In the genomic region with DNA sequence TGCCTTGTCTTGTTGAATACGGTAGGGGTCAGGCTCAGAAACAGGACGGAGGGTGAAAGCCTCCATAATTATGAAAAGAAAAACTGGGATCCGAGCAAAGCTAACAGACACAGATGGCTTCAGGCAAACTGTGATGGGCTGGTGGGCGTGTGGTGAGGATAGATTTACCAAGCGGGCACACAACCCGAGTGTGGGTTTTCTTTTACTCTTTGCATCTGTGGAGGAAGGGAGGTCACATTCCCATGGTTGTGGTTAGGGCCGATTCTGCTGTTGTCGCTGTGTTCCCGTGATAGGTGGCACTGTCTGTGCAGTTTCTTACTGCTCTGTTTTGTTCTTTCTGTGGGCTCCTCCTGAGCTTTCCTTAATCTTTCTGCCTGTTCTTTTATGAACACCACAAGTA, we compare ENCODE assay signal across 14 mouse cellular contexts.
DNase-seq lines count a peak whose midpoint lies in the region; ATAC-seq and TF ChIP-seq lines count a peak whose summit lies in the region.
"Had no signal": no experiment of that assay in that cellular context is flagged by ENCODE, and none has a peak within 500 bp of the region (broad histone marks: within the 10 kb centered on the region; RNA-seq: fewer than 3 reads in every experiment).

No protein-coding gene starts in this region.

- no peak for ATAC-seq in forebrain, embryonic 12.5 days (ENCODE audit: low FRiP score)
- no peak for ATAC-seq in forebrain, embryonic 15.5 days (replicated peaks)
- ATAC-seq in megakaryocyte-erythroid progenitor cell, adult 5-6 weeks (replicated peaks; ENCODE audit: low FRiP score, low TSS enrichment, poor library complexity, severe bottlenecking): no peak

- peak; percentile 49 to 65 for DNase-seq in left cerebral cortex, adult 18-20 months (ENCODE audit: low spot score in 2 of 2)
- no peak for DNase-seq in left cerebral cortex, adult 11 months (ENCODE audit: low spot score)
- DNase-seq in layer of hippocampus, adult 8-10 months (ENCODE audit: low spot score in 2 of 2): peak; percentile 72 to 74
- DNase-seq in adrenal gland, adult (ENCODE audit: inconsistent age in 2 of 2, low spot score in 1 of 2): no peak
- DNase-seq: adrenal gland, adult 2 months; cerebellum, adult 11 months; heart, adult 18-20 months; kidney, adult 2 months; kidney, postnatal 14 days; liver, embryonic 13.5 days had no signal

- no peaks in the 10 kb centered on the region for H3K27me3 ChIP-seq in forebrain, embryonic 12.5 days
- no peaks in the 10 kb centered on the region for H3K27me3 ChIP-seq in forebrain, embryonic 15.5 days
- H3K27me3 ChIP-seq: liver, embryonic 13.5 days had no signal

- no peak overlapping the region for H3K4me2 ChIP-seq in forebrain, embryonic 12.5 days
- no peak overlapping the region for H3K4me2 ChIP-seq in forebrain, embryonic 15.5 days (replicated peaks)
- H3K4me2 ChIP-seq: liver, embryonic 13.5 days had no signal

- H3K4me1 ChIP-seq in forebrain, embryonic 12.5 days: peaks cover 33% of the 10 kb centered on the region
- peaks cover 8% of the 10 kb centered on the region; the same call in 1 of the 2 replicates for H3K4me1 ChIP-seq in forebrain, embryonic 15.5 days
- H3K4me1 ChIP-seq in olfactory bulb, adult 2 months (ENCODE audit: control insufficient read depth, insufficient read depth, low read length): peaks cover 35% of the 10 kb centered on the region
- H3K4me1 ChIP-seq: liver, embryonic 13.5 days had no signal

- H3K27ac ChIP-seq in forebrain, embryonic 12.5 days: 0 out of 2 replicates have a peak overlapping the region, but pooled peaks have one; percentile 8
- H3K27ac ChIP-seq in forebrain, embryonic 15.5 days (replicated peaks): no peak overlapping the region
- H3K27ac ChIP-seq in olfactory bulb, adult 2 months (ENCODE audit: insufficient read depth, low read depth, low read length): peak overlapping the region; percentile 62
- H3K27ac ChIP-seq: liver, embryonic 13.5 days had no signal

- 70% methylated on average over 9 of the region's 9 CpGs for WGBS in forebrain, embryonic 12.5 days
- 56% methylated on average over 9 of the region's 9 CpGs for WGBS in forebrain, embryonic 15.5 days
- WGBS in olfactory bulb, adult 2 months: 16% methylated on average over 9 of the region's 9 CpGs

- no peaks in the 10 kb centered on the region for H3K36me3 ChIP-seq in forebrain, embryonic 12.5 days (replicated peaks)
- no peaks in the 10 kb centered on the region for H3K36me3 ChIP-seq in forebrain, embryonic 15.5 days
- H3K36me3 ChIP-seq: liver, embryonic 13.5 days had no signal

- H3K4me3 ChIP-seq in forebrain, embryonic 12.5 days (replicated peaks): no peak overlapping the region
- H3K4me3 ChIP-seq in forebrain, embryonic 15.5 days: no peak overlapping the region
- no peak overlapping the region for H3K4me3 ChIP-seq in olfactory bulb, adult 2 months (ENCODE audit: insufficient read depth, low read depth, low read length)
- H3K4me3 ChIP-seq: liver, embryonic 13.5 days had no signal

- no peaks in the 10 kb centered on the region for H3K9me3 ChIP-seq in forebrain, embryonic 12.5 days
- H3K9me3 ChIP-seq in forebrain, embryonic 15.5 days: no peaks in the 10 kb centered on the region
- H3K9me3 ChIP-seq: liver, embryonic 13.5 days had no signal

- TF ChIP-seq CTCF in olfactory bulb, adult 2 months (IDR thresholded peaks at IDR 0.05; ENCODE audit: insufficient read depth, low read depth, low read length): no peak

- no peak overlapping the region for H3K9ac ChIP-seq in forebrain, embryonic 12.5 days
- no peak overlapping the region for H3K9ac ChIP-seq in forebrain, embryonic 15.5 days (replicated peaks)
- H3K9ac ChIP-seq: liver, embryonic 13.5 days had no signal

- no peak for TF ChIP-seq POLR2A in olfactory bulb, adult 2 months (IDR thresholded peaks at IDR 0.05; ENCODE audit: insufficient read depth, low read depth, low read length)

Comparison
In these comparisons a context has a peak if more than half of its experiments do, and no peak if none do; other contexts are left out.
1. DNase-seq: peak in left cerebral cortex, adult 18-20 months (2 of 2) and layer of hippocampus, adult 8-10 months (2 of 2); none in left cerebral cortex, adult 11 months (single experiment) and adrenal gland, adult (0 of 2).